Mouse (Mus musculus): Measurements from ENCODE around the gene Slc9a3.
A peak's percentile ranks its signal among the peaks of the same experiment; 100 is the strongest.

Slc9a3 gene

DNA sequence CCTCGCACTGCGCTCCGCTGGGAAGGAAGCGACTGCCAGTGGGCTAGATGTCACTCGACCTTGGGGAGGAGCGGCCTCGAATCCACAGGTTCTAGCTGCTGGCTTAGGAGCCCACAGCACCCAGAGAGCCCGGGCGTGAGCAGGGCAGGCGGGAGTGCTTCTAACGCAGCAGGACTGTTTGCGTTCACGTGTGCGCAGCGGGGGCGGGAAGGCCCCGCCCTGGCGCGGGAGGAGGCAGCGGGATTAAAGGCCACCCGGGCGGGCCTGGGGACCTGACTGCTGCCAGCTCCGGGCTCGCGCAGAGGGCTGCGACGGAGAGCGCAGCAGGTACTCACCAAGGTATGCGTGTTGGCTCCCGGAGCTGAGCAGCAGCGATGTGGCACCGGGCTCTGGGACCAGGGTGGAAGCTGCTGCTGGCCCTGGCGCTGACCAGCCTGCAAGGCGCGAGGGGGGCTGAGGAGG is at the start of gene Slc9a3:
TSS of gene Slc9a3 (plus strand) at position 317 of the 462 bp plus-strand sequence.
- DNase-seq (ENCODE audit: low spot score) = no peak

DNA sequence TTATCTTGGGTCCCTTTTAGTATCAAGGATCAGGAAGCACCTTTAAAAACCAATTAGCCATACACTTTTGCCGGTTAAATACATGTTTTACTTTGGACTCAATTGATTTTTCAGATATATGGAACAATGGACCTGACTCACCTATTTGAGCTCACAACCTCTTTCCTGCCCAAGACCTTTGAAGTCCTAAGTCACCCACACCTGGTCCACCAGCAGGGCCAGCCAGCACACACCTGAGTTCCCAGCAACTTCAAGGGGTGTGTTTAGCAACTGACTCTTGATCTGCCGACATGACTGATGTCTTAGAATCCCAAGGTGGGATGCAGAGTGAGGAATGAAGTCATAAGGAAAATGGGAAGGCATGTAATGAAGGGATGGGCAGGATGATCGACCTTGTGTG is 49.5 kb upstream of the Slc9a3 start:
- DNase-seq (ENCODE audit: low spot score) = no peak

DNA sequence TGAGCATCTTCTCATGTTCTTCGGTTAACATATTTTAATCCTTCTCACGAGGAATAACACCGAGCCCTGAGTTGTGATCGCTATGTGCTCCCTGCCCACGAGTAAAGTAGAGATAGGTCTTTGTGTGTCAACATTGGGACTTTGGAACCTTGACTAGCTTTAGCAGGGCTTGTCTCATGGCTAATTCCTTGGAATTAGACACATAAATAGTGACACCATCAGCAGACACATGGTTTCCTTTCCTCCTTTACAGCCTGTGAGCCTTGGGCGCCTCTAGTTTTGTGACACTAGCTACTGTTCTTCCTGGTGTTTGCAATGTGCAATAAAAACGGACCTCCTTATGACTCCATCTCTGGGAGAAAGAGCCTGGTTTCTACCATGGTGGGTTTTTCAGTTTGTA is 47.9 kb upstream of the Slc9a3 start:
- no peak for DNase-seq (ENCODE audit: low spot score)

DNA sequence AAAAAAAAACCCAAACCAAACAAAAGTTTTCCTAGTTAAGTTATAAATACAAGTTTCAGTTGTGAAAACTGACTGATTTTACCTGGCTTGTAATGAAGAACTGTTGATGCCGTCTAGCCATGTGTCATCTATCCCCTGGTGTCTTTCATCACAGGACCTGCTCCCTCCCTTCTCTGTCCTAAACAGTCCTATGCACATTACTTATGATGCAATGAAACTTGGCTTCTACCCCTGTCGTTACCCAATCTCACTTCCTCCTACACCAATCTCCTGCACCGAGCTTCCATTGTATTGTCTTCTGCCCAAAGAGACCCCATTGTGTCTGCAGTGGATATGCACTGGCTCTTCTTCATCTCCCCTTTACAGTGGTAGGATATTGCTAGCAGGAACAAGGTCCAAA is 31.0 kb upstream of the Slc9a3 start:
- DNase-seq (ENCODE audit: low spot score) = peak; percentile 45

DNA sequence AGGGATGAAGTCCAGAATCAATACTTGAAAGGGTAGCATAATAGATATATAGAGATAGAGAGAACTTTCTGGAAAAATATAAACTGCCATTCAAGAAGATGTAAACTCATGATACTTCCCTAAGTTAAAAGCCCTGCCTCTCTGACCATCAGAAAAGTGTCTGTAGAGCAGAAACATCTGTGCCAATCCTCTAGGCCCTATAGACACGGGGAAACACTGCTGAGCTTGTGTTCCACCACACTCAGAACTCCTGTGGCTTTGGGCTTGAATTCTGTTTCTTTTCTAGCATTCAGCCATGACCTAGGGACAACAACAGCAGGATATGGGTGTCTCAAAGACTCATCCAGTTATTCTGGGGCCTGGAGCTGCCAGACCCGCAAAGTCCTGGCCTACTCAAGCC is 25.3 kb upstream of the Slc9a3 start:
- no peak for DNase-seq (ENCODE audit: low spot score)

DNA sequence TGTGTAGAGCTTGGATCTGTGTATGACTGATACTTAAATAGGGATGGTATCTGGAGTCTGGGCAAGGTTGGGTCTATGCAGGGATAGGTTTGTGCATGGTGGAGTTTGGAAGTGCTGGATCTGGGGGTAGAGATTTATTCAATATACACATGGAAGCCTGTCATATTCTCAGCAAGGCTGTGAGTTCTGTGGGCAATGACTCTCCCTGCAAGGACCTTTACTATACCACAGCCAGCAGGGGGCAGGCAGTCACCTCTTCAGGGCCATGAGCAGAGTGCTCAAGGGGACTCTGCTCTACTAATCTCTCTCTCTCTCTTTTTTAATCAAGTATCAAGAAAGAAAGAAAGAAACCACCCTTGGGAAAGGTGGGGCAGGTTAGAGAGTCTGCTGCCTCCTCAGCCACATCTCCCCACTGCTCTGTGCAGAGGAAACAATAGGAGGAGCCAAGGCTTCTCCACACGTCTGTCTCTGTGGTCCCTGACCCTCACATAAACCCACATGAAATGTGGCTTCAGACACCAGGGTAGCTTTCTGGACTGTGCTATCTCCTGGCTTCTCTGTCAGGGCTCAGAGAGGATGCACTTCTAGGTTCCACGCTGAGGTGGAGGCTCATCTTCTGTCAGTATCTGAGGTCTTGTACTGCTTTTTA is 24.4 kb upstream of the Slc9a3 start:
- DNase-seq (ENCODE audit: low spot score) = peak; percentile 74

DNA sequence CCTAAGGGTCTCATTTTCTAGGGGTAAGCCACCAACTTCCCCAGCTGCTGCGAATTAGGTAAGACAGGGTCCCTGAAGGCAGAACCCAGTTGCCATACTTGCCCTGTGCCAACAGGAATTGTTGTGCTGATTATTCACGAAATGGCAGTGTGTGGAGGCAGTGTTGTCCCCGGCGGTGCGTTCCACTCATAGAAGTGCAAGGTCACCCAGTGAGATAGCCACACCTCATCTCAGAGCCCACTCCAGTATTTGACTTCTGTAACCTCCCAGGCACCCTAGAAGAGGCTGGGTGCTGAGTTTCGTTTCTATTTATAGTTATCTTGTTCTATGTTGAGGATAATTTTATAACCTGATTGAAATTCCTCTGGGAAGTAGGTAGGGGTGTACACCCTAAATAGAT is 22.3 kb upstream of the Slc9a3 start:
- no peak for DNase-seq (ENCODE audit: low spot score)

DNA sequence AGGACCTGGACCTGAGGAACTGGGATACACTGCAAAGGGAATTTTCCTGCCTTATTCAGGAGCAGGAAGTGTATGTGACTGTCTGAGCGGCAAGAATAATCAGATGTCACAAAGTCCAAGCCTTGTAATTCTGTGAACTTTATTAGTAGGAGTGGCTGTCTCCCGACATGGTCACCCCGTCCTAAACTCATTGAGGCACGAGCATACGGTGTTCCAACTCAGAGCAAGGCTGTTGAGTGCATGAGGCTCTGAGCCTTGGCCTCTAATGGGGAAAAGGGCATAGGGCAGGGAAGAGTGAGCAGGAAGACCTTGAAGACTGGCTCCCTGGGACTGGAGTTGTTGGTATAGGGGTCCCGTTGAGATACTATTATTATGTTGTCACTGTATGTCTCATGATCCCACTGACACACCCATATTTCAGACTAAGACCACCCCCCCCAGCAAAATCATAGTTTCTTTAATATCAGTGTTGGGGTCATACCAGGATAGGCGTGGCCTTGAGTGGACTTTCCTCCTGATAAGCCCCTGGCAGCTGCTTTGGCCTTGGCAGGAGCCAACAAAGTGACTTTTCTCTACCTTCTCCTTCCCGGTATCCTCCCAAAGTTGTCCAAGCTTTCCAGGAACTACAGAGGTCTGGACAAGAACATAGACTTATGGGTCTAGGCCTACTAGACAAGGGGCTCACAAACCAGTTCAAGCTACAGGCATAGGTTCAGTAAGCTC is 19.0 kb upstream of the Slc9a3 start:
- no peak for DNase-seq (ENCODE audit: low spot score)

DNA sequence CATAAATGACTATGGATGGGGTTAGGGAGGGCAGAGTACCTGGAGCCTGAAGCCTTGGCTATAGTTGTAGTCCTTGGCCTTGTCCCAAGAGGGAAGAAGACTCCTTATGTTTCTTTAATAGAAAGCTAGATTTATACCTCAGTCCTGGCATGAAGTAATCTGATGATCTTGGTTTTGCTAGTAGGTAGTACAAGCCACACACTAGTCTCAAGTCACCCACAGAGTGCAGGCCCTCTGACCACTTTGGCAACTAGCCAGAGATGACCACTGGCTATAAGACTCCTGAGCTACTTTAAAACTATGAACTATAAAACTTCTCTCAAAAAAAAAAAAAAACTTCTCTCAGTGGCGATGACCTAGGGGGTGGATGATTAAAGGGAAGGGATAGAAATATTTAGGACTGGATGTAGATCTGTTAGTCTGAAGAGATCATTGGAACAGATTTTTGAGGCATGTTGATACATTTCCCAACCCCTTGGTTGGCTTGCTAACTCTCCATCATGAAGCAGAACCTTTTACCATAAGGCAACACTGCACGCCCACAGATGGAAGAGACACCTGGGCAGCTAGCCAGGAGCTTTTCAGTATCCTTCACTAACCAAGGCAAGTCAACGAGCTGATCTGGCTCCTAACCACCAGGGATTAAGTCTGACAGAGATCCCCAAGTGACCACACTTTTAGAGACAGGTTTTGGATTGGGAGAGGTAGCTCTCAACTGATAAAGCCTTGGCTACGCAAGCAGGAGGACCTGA is 18.2 kb upstream of the Slc9a3 start:
- DNase-seq (ENCODE audit: low spot score) = no peak

DNA sequence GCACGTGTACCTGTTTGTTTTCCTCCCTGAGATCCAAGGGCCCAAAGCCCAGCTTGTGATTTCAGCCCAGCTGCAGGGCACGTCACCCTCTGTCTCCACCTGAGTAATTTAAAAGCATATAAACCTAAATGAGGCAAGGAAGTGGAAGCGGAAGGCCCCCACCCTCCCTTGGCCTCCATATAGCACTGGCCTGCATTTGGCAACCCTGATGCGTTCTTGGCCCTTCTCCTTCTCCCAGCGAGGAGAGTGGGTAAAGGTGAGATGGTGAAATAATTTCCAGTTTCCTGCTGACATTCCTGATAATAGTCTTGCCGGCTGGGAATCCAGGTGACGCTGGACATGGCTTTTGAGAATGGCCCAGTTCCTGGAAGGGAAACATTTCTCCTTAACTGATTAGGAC is 16.8 kb upstream of the Slc9a3 start:
- no peak for DNase-seq (ENCODE audit: low spot score)

DNA sequence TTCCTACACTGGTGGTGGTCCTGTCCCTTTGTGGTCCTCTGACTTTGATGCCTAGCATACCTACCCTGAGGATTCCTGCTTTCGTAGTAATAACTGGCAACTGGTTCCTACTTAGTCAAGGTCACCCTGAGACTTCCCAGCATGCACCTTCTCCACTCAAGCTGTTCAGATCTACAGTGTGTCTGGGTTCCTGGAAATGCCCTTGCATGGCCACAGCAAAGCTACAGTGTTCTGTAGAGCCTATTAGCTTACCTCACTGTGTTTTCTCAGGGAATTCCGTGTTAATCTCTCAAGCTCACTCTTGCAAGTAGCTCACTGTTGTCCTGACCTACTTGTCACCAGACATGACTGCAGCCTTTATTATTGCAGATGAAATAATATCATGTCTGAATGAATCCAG is 13.8 kb upstream of the Slc9a3 start:
- no peak for DNase-seq (ENCODE audit: low spot score)

DNA sequence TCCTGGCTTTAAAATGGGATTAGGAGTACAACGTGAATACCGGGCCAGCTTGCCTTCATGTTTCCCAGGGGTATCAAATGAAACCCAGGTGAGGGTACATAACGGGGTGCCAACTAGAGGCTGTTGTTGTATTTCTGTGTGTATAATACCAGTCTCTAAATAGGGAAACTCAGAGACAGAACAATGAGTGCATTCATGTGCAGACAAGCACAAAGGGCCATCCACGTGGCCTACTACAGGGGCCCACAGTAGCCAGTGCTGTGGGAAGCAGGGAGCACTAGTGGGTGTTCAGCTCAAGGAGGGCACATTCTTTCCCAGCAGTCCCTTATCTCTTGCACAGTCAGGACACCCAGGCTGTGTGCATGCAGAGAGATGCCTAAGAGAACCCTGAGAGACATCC is 8.7 kb upstream of the Slc9a3 start:
- DNase-seq (ENCODE audit: low spot score) = no peak

DNA sequence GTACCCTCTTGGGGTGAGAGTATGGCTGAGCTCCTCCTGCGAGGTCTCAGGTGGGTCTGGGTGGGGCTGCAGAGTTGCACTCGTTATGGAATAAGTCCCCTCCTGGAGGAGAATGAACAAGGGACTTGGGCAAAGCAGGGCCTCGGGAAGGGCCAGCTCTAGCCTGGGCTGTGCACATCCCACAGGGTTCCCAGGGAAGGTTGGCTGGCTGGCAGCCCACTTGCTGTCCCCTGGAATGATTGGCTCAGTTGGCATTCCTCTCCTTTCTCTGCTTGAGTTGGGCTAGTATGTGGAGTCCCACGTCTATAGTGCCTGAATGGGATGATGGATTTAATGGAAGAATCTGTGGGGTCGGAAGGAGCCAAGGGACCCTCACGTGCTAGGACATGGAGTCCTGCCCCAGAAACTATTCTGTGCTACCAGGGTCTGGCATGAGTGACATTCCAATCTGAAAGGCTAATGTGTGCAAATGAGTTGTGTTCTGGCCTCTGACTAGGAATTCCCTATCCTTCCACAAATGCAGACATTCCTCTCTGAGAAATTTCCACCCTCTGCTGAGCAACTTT is 7.5 kb upstream of the Slc9a3 start:
- no peak for DNase-seq (ENCODE audit: low spot score)

DNA sequence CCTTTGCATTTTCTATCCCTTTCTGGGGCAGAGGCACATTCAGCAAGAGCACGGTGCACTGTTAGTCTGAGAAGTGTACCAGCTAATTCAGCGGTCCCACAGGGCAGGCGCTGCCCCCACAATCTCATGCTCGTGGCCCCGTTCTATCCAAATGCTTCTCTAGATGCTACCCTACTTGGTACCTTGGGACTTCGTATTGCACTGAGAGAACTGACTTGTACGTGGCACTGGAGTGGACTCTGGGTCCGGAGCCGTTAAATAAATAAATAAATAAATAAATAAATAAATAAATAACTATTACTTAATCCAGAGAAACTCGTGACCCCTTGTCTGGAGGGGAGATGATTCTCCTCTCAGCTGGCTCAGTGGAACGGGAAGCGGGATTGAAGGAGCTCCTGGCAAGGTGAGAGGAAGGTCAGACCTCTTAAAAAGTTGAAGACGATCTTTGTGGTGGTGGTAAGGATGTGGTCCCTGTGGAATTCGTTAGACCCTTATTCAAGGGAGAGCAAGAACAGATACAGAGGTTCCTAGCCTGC is 606 bp downstream of the Slc9a3 start:
- DNase-seq (ENCODE audit: low spot score) = no peak

DNA sequence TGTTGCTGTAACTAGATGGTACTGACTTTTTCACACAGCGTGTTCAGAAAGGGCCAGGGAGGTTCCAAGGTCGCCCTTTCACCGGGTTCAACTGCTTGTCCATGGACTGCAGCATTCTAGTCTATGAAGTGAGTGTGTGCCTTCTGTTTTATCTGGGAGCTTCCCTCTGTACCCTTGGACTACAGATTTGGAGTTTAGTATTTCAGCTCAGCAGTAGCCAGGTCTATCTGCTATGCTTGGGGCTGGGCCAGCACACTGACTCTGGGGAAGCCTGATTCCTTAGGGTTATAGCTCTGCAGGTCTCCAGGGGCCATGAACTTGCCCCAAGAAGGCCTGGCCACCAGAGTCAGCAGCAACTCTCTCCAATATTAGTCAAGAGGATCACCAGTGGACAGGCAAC is 1.4 kb downstream of the Slc9a3 start:
- DNase-seq (ENCODE audit: low spot score) = no peak

DNA sequence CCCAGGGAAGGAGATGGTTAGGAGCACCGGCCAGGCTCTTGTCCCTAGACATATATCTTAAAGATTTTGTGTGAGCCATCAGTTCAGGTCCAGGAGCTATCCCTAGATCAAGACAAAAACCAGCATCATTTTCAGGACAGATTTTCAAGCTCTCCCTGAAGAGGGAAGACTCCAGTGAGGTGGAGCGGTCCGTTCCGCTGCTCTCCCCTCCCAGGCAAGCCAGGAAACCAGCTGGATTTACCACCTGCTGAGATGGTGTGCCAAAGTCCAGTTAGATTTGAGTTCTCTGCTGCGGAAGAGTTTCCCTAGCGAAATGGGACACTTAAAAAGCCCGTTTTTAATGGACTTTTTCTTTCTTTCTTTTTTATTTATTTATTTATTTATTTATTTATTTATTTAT is 6.3 kb downstream of the Slc9a3 start:
- DNase-seq (ENCODE audit: low spot score) = no peak

DNA sequence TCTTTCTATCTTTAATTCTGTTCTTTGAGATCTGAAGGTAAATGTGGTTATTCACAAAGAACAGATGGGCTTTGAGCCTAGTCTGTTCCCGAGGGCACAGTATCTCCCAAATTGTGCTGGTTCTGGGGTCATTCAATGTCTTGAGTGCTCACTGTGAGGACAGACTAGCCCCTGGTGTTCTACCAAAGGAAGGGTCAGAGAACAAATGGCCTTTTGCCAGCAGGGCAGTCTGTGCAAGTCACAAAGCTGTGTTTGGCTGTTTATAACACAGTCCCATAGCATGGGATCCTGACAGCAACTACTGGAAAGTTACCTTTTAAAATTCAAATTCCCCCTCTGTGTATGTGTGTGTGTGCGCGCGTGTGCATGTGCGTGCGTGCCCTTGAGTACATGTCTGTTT is 8.7 kb downstream of the Slc9a3 start:
- DNase-seq (ENCODE audit: low spot score) = no peak

DNA sequence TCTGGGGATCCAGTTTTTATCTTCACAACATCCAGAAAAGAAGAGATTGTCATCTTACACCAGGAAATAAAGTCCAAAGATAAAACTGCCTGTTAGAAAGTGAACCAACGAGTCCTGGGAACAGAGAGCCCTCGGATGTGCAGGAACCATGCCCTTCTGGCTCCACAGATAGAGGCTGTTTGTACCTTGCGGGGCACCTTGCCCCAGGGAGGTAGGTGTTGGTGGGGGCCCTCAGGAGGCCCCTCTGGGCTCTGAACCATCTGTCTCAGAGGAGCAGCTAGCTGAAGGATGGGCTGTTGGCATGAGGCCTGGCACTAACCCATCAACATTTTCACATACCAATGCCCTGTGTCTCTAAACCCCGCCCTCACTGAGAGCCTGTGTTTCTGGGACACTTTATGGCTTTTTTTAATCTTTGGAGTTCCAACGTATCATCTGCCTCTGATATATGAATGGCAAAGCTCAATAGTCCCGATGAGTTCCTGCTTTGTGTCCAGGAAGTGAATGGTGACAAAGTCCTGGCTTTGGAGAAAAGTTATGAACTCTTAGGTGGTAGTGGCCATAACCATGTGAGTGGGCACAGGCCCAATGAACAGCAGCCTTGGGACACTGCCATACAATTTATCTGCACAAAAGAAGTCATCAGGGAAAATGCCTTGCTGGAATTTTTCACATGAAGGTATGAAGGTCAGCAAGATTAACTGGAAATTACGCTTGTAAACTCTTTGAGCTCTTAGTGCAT is 17.8 kb downstream of the Slc9a3 start:
- DNase-seq (ENCODE audit: low spot score) = no peak

DNA sequence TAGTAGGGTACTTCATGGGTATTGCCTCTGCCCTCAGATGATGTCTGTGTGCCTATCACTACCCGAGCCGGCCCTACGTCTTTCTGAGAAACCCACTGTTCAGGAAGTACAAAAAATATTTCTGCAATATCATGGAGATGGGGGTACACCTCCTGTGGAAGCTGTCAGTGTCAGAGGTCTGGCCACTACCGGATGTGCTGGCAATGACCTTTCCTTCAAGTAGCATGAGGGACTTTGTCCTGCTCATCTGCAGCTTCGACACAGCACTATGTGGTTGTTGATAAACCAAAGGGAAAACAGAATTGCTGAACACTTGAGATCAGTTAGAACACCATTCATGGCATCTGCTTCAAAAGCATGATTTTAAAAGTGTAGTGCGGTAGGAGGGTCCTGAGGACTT is 19.5 kb downstream of the Slc9a3 start:
- no peak for DNase-seq (ENCODE audit: low spot score)

DNA sequence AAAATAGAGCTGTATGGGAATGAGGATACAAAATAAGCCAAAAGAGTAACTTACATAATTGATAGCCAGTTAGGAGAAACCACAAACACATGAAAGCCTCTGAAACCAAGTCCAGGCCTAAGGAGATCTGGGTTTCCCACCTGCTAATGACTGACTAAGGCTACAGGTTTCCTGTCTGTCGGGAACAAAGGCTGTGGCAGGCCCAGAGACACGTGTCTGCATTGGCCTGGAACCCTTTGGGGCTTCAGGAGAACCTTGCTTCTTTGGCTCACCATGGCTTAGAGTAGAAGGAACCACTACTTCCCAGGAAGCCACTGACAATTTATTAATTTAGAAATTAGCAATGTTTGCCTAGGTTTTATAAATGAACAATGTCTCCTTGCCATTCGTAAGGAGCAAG is 22.0 kb downstream of the Slc9a3 start:
- no peak for DNase-seq (ENCODE audit: low spot score)

DNA sequence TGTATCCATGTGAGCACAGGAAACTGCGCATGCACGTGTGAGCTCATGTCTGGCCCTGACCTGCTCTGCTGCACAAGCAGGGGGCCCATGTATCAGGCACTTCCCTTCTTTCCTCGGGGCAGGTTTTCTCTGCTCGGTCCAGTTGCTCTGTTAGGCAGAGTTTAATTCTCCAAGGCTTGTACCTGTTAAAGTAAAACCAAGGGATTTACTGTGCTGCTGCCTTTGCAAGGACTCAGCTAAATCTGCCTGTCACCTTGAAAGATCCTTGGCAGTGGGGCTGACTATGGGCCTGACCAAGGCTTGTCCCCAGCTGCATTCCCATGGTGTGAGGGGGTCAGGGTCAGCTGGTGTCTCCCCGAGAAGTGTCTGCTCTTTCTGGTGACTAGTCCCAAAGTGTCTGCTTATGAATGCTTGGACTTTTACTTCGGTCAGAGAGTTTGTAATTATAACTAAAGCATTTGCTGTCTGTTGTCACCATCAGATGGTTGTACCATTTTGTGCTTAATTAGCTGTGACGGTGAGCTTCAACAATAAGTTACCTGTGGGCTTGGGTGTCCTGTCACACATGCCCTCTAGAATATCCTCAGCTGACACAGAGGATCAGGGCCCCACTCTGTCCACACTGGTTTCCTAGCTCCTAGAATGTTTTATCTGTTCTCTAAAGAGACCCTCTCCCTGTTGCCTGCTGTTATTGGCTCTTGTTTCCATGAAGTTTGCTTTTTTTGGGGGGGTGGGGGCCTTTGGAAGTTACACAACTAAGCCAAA is 23.0 kb downstream of the Slc9a3 start:
- no peak for DNase-seq (ENCODE audit: low spot score)
